Mouse (Mus musculus) heart, adult 2 months (tissue): Measurements from ENCODE around the gene Serpina5.

Experiments used
- CTCF ChIP-seq: fragments of 200-600 bp; IDR thresholded peaks from 2 replicates; pipeline ENCODE4 v1.8.1; 2022; ENCODE audit warnings: antibody characterized with exemption, mild to moderate bottlenecking, moderate library complexity
- POLR2A ChIP-seq: fragments of 200-500 bp; IDR thresholded peaks from 2 replicates; pipeline ENCODE4 v1.6.1; 2011; ENCODE audit warnings: mild to moderate bottlenecking, low read depth, low read length, control low read depth; ENCODE audit not compliant: insufficient read depth

GRCm38 (mm10) chr12:104072286-104072685, 28.6 kb upstream of the Serpina5 start:
- no peak for TF ChIP-seq CTCF
- no peak for TF ChIP-seq POLR2A
